In the genomic region with DNA sequence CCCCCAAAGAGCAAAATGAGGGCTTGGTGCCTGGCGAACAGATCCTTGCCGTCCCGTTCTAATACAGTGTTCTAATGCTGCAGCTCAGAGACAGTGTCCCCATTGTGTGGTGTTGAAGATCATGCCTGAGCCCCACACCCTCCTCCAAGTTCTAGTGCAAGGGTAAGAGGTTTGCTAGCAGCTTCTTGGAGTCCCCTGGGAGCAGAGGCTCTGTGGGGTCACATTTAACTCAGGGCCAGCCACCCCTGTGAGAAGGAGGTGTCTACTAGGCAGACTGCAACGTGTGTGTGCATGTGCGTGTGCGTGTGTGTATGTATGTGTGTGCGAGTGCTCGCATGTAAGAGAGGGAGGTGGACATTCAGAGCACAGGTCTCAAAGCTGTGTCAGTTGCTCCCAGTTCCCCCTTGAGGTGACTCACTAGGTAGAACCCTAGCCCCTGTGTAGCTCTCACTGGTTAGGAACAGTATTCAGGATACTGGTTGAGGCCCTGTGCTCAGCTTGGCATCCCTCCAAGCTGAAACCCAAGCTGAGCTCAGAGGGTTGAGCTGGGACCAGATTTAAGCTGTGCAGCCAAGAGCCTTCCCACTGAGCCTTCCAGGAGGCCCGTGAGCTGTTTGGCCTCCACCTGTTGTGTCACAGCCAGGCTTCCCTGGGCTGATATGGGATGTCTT, we compare ENCODE assay signal across 8 mouse cellular contexts. TPM values are rescaled to one million over a fixed set of nuclear protein-coding genes. Genes with fewer than 3 reads are reported as not detected.
DNase-seq lines count a peak whose midpoint lies in the region; ATAC-seq and TF ChIP-seq lines count a peak whose summit lies in the region.

No protein-coding gene starts in this region.

- no peak for TF ChIP-seq CTCF in E14TG2a.4 (conservative IDR thresholded peaks at IDR 0.05; ENCODE audit: low read length)
- TF ChIP-seq CTCF in stomach, postnatal 0 days (IDR thresholded peaks at IDR 0.05; ENCODE audit: low read depth), result no peak

- no peak for TF ChIP-seq POLR2A in limb, embryonic 14.5 days (IDR thresholded peaks at IDR 0.05; ENCODE audit: borderline replicate concordance, extremely low read depth, insufficient read depth, insufficient read length)

- peak overlapping the region; percentile 95 for H3K4me2 ChIP-seq in forebrain, embryonic 14.5 days (ENCODE audit: low read length)
- H3K4me2 ChIP-seq in limb, embryonic 14.5 days (replicated peaks; ENCODE audit: low read depth, low read length, severe bottlenecking), result peak overlapping the region; percentile 95
- peak overlapping the region; percentile 83 for H3K4me2 ChIP-seq in stomach, postnatal 0 days (replicated peaks; ENCODE audit: low read depth)

- peaks cover 31% of the 10 kb centered on the region for H3K4me1 ChIP-seq in E14TG2a.4 (replicated peaks; ENCODE audit: low read depth, low read length)
- H3K4me1 ChIP-seq in forebrain, embryonic 14.5 days (ENCODE audit: control insufficient read depth, insufficient read depth, low read length), result peaks cover 26% of the 10 kb centered on the region
- H3K4me1 ChIP-seq in limb, embryonic 14.5 days (ENCODE audit: control insufficient read depth, insufficient read depth, low read length), result peaks cover 39% of the 10 kb centered on the region
- H3K4me1 ChIP-seq in stomach, postnatal 0 days (replicated peaks; ENCODE audit: control insufficient read depth, insufficient read depth), result peaks cover 7% of the 10 kb centered on the region; the same call in 1 of the 2 replicates

- H3K27me3 ChIP-seq in E14TG2a.4 (ENCODE audit: insufficient read depth, low read length), result peaks cover 33% of the 10 kb centered on the region
- H3K27me3 ChIP-seq in forebrain, embryonic 14.5 days (replicated peaks; ENCODE audit: control insufficient read depth, insufficient read depth, low read length), result no peaks in the 10 kb centered on the region
- H3K27me3 ChIP-seq in limb, embryonic 14.5 days (ENCODE audit: control insufficient read depth, insufficient read depth, low read length), result no peaks in the 10 kb centered on the region
- H3K27me3 ChIP-seq in stomach, postnatal 0 days (ENCODE audit: control insufficient read depth, insufficient read depth, low read length), result no peaks in the 10 kb centered on the region

- peak overlapping the region; percentile 86; the same call in 1 of the 2 replicates for H3K4me3 ChIP-seq in E14TG2a.4 (replicated peaks; ENCODE audit: low read length)
- H3K4me3 ChIP-seq in forebrain, embryonic 14.5 days (ENCODE audit: low read depth, low read length), result peak overlapping the region; percentile 87
- H3K4me3 ChIP-seq in limb, embryonic 14.5 days (replicated peaks; ENCODE audit: low read length), result peak overlapping the region; percentile 90
- H3K4me3 ChIP-seq in stomach, postnatal 0 days (ENCODE audit: low read depth, low read length), result peak overlapping the region; percentile 69

- no peak for TF ChIP-seq EP300 in stomach, postnatal 0 days (optimal IDR thresholded peaks at IDR 0.05)

- ATAC-seq in forebrain, embryonic 14.5 days, result peak; percentile 2; the same call in 1 of the 2 replicates
- ATAC-seq in limb, embryonic 14.5 days (ENCODE audit: low FRiP score, low read depth), result peak; percentile 46; the same call in 1 of the 2 replicates
- no peak for ATAC-seq in stomach, postnatal 0 days (ENCODE audit: low FRiP score, low TSS enrichment)

- 38% methylated on average over 9 of the region's 9 CpGs for WGBS in forebrain, embryonic 14.5 days
- 51% methylated on average over 9 of the region's 9 CpGs for WGBS in limb, embryonic 14.5 days
- WGBS in stomach, postnatal 0 days, result 29% methylated on average over 9 of the region's 9 CpGs

- H3K27ac ChIP-seq in forebrain, embryonic 14.5 days (ENCODE audit: low read depth, low read length), result peak overlapping the region; percentile 96
- peak overlapping the region; percentile 94 for H3K27ac ChIP-seq in limb, embryonic 14.5 days (replicated peaks; ENCODE audit: low read depth, low read length)
- peak overlapping the region; percentile 91 for H3K27ac ChIP-seq in stomach, postnatal 0 days (replicated peaks)

- H3K36me3 ChIP-seq in E14TG2a.4 (ENCODE audit: insufficient read depth, low read length), result no peaks in the 10 kb centered on the region
- H3K36me3 ChIP-seq in forebrain, embryonic 14.5 days (ENCODE audit: control insufficient read depth, insufficient read depth, low read length), result peaks cover 6% of the 10 kb centered on the region
- H3K36me3 ChIP-seq in limb, embryonic 14.5 days (ENCODE audit: control insufficient read depth, insufficient read depth, low read length), result 0 out of 2 replicates have a peak, but pooled peaks cover 16% of the 10 kb centered on the region
- no peaks in the 10 kb centered on the region for H3K36me3 ChIP-seq in stomach, postnatal 0 days (ENCODE audit: control insufficient read depth, insufficient read depth, low read length)

- DNase-seq in embryo, embryonic 11 days, result peak; percentile 18
- no peak for DNase-seq in embryo, embryonic 10.5 days (ENCODE audit: low spot score)
- peak; percentile 58 for DNase-seq in forebrain, embryonic 14.5 days (ENCODE audit: low spot score)
- peak; percentile 79 for DNase-seq in limb, embryonic 14.5 days (ENCODE audit: low spot score)
- DNase-seq in stomach, postnatal 0 days (ENCODE audit: low spot score), result no peak
- no peak for DNase-seq in ovary, postnatal 10 days (ENCODE audit: low spot score)
- DNase-seq in urinary bladder, postnatal 36 days (ENCODE audit: low spot score in 2 of 2), result no peak

- H3K9me3 ChIP-seq in E14TG2a.4 (ENCODE audit: low read length), result no peaks in the 10 kb centered on the region
- H3K9me3 ChIP-seq in forebrain, embryonic 14.5 days (replicated peaks; ENCODE audit: control insufficient read depth, low read length), result no peaks in the 10 kb centered on the region
- H3K9me3 ChIP-seq in limb, embryonic 14.5 days (ENCODE audit: control insufficient read depth, low read length), result no peaks in the 10 kb centered on the region
- H3K9me3 ChIP-seq in stomach, postnatal 0 days (ENCODE audit: control insufficient read depth, low read length), result no peaks in the 10 kb centered on the region

- peak overlapping the region; percentile 98 for H3K9ac ChIP-seq in forebrain, embryonic 14.5 days (ENCODE audit: low read length)
- H3K9ac ChIP-seq in limb, embryonic 14.5 days (ENCODE audit: low read depth, low read length, severe bottlenecking), result peak overlapping the region; percentile 87
- H3K9ac ChIP-seq in stomach, postnatal 0 days (ENCODE audit: low read length), result peak overlapping the region; percentile 82

RNA-seq across cellular contexts. Expression of gene Gpsm1, which starts 1.4 kb away (rescaled TPM):
- polyA plus RNA-seq in forebrain, embryonic 14.5 days (2014; fragmentation: Nextera tagmentation; extraction: Ambion mirVana), result 56.0 and 63.6 TPM in 2 replicates
- polyA plus RNA-seq in limb, embryonic 14.5 days (2012; rRNA removed), result 78.4 and 103 TPM in 2 replicates
- 31.0 and 37.6 TPM in 2 replicates for polyA plus RNA-seq in limb, embryonic 14.5 days (2014; fragmentation: Nextera tagmentation; extraction: Ambion mirVana)
- 20.4 and 20.9 TPM in 2 replicates for polyA plus RNA-seq in stomach, postnatal 0 days (2015; fragmentation: Nextera tagmentation; extraction: Ambion mirVana)

RNA-seq across cellular contexts. Expression of gene Ccdc187, which starts 22.4 kb away (rescaled TPM):
- 0.11 and 0.17 TPM in 2 replicates for polyA plus RNA-seq in forebrain, embryonic 14.5 days (2014; fragmentation: Nextera tagmentation; extraction: Ambion mirVana)
- 0.26 and 0.32 TPM in 2 replicates for polyA plus RNA-seq in limb, embryonic 14.5 days (2012; rRNA removed)
- polyA plus RNA-seq in limb, embryonic 14.5 days (2014; fragmentation: Nextera tagmentation; extraction: Ambion mirVana), result 0.03 and 0.06 TPM in 2 replicates
- polyA plus RNA-seq in stomach, postnatal 0 days (2015; fragmentation: Nextera tagmentation; extraction: Ambion mirVana), result 0.21 and 0.40 TPM in 2 replicates

RNA-seq across cellular contexts. Expression of gene Dnlz, which starts 35.2 kb away (rescaled TPM):
- polyA plus RNA-seq in forebrain, embryonic 14.5 days (2014; fragmentation: Nextera tagmentation; extraction: Ambion mirVana), result 28.8 and 33.1 TPM in 2 replicates
- polyA plus RNA-seq in limb, embryonic 14.5 days (2012; rRNA removed), result 28.2 and 33.8 TPM in 2 replicates
- 30.5 and 31.1 TPM in 2 replicates for polyA plus RNA-seq in limb, embryonic 14.5 days (2014; fragmentation: Nextera tagmentation; extraction: Ambion mirVana)
- 15.1 and 16.6 TPM in 2 replicates for polyA plus RNA-seq in stomach, postnatal 0 days (2015; fragmentation: Nextera tagmentation; extraction: Ambion mirVana)

RNA-seq across cellular contexts. Expression of gene Card9, which starts 44.0 kb away (rescaled TPM):
- polyA plus RNA-seq in forebrain, embryonic 14.5 days (2014; fragmentation: Nextera tagmentation; extraction: Ambion mirVana), result 0.22 and 1.1 TPM in 2 replicates
- 4.1 and 5.6 TPM in 2 replicates for polyA plus RNA-seq in limb, embryonic 14.5 days (2012; rRNA removed)
- polyA plus RNA-seq in limb, embryonic 14.5 days (2014; fragmentation: Nextera tagmentation; extraction: Ambion mirVana), result 1.2 and 1.4 TPM in 2 replicates
- polyA plus RNA-seq in stomach, postnatal 0 days (2015; fragmentation: Nextera tagmentation; extraction: Ambion mirVana), result 0.51 and 0.55 TPM in 2 replicates

Comparison
In these comparisons a context has a peak if more than half of its experiments do, and no peak if none do; other contexts are left out.
1. DNase-seq: peak in embryo, embryonic 11 days (single experiment), forebrain, embryonic 14.5 days (single experiment) and limb, embryonic 14.5 days (single experiment); none in embryo, embryonic 10.5 days (single experiment), stomach, postnatal 0 days (single experiment), ovary, postnatal 10 days (single experiment) and urinary bladder, postnatal 36 days (0 of 2).
2. Peak in every context shown above with its lines, with median percentiles within 50 percentile points of each other: H3K4me3 ChIP-seq, H3K27ac ChIP-seq, H3K4me2 ChIP-seq and H3K9ac ChIP-seq.